Mouse (Mus musculus) layer of hippocampus, postnatal 36 days (tissue): Measurements from ENCODE around the gene Rnf13. TPM values are rescaled to one million over a fixed set of nuclear protein-coding genes. Genes with fewer than 3 reads are reported as not detected.
"Not testable (repeated sequence)": the region's sequence is repeated elsewhere in the genome, so short reads cannot be mapped to it uniquely, and the experiment has no call there.

Experiments
- DNase-seq, 2 experiments: peaks; one replicate each; pipeline ENCODE4 v3.0.0; 2022
- total RNA-seq, 2 experiments: library from RNA; stranded (reverse); gene quantifications; 2 replicates each; pipeline ENCODE4 v1.2.3; 2021

The Rnf13 gene
- total RNA-seq, result 10 to 100 TPM; 90.3 to 92.1 TPM

DNA sequence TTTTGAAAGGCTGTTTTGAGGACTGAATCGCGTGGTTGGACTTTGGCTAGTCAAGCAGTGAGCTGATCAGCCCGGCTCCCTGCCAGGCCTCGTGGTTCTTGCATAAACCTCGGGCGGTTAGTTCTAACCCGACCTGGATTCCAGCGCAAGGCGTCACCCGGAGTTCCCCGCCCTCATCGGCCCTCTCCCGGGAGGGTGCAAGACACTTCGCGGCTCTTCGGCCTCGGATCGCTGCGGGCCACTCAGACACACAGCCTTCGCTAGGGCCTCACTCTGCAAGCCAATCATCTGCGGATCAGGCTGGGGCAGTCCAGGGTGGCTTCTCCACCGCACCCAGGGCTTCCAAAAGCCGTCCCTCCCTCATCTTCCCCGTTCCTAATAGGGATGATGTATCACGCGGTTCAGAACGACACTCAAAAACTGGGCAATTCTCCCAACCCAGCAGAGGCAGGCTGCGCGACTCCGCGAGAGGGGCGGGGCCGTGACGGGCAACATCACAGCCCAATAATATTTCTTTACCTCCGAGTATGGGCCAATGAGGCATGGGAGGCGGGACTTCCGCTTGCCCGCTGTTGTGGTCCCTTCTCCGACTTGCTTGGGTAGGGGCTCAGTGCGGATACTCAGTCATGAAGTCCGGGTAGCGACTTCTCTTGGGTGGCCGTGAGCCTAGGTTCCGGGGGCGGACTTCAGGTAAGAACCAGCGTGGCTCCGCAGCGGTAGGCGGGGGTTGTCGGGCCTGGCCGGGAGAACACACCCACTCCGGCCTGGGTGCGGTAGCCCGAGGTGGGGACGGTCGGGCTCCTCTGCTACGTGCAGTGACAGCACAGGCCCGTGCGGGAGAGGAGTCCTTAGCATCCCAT is at the start of gene Rnf13:
Rnf13 (plus strand) TSS at position 552 of the 860 bp plus-strand sequence.
- DNase-seq, result peak; percentile 97 to 98

DNA sequence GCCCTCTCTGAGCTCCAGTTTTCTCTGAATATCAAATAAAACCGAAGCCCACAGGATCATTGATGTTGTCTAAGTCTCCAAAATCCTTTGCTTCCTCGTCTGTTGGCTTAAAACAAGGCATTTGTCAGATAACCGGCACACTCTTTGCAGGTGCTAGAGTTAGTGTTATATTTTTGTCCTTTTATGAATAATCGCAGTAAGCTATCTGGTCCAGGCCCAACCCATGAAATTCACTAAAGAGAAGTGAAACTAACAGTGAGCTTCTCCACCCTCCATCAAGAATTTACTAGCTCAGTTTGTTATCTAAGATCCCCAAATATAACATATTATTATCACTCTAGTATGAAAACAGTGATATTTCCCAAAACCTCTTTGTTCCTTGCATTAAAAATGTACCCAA is 44.1 kb upstream of the Rnf13 start:
- no peak for DNase-seq

DNA sequence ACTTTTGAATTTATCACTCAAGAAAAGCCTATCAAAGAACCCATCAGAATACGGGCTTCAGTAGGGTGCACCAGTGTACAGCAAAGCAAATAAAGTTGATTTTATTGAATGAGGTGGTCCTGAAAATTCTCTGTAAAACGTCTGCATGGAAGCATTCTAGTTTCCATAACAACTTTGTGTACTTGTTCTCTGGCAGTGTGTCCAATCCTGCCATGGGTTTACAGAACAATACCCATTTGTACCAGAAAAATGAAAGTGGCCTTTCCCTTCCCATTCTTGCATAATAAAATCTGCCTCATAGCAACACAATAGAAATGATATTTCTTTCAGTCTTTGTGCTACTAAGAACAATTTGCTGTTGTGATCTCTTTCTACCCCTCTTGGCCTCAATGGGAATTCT is 43.1 kb upstream of the Rnf13 start, which contains the start of gene Ankub1:
Ankub1 (minus strand) TSS at position 81 of the 400 bp plus-strand sequence.
- no peak for DNase-seq

DNA sequence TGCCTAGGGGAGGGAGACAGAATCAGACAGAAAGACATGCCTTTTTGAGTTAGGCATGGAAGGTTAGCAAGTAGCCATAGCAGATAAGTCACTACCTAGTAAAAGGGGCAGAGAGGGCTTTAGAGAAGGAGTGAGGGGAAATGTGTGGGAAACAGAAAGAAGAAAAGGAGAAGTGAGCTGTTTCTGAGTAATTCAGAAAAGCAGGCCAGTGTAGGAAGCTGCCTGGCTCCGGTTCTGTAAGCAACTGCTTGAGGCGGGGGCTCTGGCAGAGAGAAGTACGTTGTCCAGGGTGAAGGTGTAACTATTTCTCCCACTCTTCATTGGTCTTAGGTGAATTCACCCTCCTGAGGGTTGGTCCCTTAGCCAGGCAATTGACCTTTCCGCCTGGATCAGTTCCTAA is 39.6 kb upstream of the Rnf13 start:
- no peak for DNase-seq

DNA sequence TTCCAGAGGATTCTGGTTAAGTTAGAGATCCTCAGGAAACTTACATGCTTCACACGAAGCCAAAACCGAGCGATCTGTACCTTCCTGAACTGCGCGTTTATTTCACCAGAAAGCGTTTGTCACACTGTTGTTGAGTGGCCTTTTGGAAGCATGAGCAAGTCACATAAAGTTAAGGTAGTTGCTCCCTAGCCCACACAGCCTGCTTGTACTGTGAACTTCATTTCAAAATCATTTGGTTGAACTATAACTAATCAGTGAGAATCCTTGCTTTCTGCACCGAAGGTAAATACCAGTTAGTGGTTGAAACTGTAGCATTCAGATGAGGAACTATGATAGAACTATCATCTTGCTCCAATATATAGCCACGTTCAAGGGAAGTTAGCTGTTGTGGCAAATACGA is 39.1 kb upstream of the Rnf13 start:
- DNase-seq, result no peak

DNA sequence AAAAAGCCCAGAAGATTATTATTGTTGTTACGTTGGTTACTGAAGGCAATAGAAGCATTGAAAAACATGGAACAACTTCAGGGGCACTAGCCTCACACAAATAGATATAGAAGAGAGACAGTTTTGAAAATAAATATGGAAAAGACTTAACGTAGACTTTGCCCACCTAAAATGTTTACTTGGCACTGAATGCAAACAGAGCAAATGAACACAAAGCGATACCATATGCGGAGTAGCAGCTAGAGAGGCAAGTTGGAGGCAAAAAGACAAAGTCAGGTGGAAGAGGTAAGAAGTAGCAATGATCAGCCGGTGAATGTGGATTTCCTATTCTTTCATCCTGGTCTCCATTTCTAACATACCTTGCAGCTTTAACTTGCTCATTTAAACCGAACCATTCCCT is 21.7 kb upstream of the Rnf13 start:
- no peak for DNase-seq

DNA sequence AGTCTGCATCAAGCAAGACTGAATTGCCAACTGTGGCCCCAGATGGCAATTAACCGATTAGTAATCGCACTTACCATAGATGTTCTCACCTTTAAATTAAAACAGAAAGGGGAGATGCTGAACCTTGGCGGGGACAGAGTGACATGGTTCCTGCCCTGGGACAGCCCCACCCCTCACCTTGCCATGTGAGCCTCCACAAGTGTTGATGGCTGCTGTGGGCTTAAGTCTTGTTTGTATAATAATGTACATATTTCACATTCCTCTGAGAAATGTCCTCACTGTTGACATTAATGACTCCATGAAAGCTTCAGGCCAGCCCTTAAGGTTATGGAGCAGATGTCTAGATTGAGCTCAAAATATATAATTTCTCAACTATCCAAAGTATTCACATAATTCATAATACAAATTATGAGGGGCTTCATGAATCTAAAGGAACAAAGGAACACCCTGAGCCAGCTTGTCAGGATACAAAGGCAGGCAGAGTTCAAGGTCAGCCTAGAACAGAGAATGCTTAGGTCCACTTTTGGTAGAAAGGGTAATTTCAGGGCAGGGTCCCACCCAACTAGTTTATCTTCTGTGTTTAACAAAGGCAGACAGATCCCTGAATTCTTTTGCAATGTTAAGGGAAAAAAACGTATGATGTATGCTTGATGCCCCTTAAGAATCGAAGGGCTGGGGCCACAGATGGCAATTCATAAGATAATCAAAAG is 3.5 kb upstream of the Rnf13 start:
- no peak for DNase-seq

DNA sequence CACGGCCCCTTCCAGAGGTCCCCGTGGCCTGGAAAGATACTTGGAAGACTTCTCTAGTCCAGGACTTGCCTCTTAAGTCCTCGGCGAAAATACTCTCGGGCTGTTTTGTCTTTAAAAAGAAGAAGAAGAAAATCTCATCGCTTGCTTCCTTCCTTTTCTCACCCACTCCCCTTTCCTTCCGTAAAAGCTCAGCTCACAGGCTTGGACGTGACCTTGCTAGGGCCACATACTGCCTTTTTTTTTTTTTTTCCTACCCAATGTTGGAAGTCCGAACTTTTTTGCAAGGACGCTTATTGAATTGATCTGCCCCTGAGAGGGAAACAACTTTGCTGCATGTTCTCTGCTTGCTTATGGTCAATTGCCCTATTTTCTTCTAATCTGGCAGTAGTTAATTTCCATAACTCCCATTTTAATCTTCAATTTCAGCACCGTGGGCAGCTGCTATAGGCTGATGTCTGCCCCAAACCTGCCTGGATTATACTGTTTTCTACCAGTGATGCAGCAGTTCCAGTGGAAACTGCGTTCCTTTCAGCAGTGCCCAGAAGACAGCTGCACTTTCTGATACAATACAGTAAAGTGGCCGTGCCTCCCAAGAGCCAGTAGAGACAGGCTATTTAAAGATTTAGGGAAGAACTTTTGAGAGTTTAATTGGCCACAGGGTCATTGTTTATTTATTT is 695 bp downstream of the Rnf13 start:
- DNase-seq, result no peak

DNA sequence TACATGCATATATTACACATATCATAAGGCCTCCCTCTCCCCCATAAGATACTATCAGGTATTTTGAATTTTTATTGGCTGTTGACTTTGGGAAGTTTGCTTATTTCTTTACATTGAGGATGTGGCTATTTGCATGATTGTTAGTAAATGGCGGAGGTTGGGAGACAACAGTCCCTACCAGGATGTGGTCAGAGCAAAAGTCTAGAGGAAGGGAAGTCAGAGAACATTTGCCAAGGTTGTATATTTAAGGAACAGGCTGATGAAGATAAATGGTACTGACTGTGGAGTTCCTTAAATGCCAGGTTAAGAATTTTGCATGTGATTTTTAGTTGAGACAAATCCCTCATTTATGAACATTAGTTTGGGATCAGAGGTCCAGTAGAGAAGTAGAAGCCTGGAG is 4.0 kb downstream of the Rnf13 start:
- DNase-seq, result no peak

DNA sequence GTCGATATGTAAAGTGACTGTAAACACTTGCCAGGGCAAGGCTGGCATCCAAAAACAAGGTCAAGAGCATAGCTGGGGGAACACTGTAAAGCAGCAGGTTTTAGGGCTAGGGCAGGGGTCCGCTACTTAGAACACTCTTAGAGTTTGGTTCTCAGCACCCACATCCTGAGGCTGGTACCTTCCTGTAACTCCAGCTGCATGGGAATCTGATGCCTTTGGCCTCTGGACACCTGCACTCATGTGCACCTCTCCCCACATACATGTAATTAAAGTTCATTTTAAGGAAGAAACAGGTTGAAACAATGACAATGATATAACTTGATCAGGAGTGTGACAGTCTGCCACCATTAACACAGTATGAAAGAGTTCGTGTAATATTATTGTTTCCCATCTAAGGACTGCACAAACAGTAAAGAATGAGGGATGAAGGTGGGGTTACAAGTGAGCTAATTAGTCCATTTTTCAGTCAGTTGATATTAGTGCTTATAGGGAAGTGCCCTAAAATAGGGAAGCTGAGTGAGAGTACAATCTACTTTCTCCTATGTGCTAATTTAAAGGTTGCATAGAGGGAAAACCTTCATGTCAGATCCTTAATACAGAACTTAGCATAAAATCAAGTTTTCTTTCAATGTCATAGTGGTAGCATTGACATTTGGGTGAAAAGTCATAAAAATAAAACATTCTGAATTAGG is 12.9 kb downstream of the Rnf13 start:
- DNase-seq, result no peak

DNA sequence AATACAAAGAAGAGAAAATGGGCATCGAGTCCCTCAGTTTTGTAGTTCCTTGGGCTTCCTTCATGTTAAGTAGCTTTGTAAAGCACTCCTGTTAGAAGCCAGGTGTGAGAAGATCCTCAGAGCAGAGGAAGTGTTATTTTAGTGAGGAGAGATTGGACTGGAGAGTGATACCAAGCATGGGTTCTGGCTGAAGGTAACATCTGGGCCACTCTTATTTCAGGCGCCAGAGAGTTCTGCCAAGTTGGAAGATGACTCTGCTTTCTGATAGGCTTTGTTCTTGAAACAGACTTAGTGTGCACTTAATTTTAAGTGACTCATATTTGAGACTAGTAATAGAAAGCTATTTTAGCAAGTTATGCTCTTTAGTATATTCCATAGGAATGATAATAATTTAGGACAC is 41.1 kb downstream of the Rnf13 start:
- no peak for DNase-seq

DNA sequence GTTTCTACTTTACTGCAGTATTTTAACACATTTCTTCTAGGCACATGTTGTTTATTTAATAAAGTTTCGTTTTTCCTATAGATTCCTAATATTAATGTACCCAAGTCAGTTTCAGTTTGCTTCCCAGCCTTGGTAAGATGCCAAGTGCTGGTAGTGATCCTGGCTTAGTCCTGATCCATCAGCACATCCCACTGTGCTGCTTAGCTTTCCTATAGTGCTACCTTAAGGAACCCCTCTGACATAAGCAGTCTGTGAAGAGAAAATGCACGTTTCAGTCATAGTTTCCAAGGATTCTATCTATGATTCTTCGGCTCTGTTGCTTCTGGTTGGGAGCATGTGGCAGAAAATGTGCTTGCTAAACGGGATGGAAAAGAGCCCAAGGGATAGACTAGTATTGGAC is 52.6 kb downstream of the Rnf13 start:
- DNase-seq, result no peak

DNA sequence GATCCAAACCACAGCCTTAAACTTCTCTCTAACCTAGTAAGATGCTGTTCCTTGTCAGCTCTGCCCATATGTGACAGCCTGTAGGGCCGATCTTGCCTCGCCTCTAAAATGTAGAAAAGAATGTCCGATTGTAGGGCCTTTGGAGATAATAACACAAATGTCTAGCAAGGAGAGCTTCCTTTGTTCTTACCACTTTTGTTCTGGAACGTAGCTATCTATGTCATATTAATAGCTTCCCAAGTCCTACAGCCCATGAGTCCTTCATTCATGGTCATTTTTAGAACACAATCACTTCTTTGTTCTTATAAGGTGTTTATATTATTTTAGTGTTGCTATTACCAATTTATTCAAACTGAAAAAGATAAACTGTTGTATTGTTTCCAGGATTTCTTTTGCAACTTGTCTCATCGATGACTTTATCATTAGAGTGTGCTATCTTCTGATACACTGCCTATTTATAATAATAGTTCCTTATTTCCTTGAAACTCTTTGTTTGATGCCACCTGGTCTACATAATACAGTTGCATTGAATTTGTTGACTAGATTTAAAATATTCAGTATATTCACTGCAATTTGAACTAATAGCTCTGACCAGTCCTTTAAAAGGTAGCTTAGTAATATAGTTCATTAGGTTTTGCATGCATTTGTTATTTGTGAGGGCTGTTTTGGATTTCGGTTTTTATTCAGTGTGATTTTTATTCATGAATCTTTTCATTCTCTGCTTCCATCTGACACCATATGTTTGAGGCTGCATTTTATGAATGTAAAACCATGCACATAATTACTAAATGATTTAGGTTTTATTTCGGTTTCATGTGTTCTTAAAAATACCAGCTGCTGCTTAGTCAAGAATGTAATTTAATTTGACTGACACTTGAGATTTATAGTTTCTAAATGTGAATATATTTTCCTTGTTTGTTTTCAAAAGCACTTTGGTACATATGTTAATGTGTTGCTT is 53.4 kb downstream of the Rnf13 start:
- no peak for DNase-seq

DNA sequence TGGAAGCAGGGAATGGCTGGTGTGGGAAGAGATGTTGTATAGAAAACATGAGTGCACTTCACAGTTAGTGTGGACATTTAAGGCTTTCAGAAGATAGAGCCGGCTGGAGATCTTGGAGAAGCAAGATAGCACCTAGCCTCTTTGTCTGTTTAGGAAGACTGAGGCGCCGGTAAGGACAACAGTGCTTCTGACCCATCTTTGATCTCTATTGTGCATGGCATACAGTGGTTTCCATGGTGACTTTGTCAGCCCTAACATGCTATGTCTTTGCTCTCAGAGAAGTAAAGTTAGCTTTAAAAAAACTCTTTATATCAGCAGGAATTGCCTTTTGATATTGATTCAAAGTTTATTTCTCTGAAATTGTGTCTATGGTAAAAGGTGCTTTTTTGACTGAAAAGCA is 55.2 kb downstream of the Rnf13 start:
- DNase-seq, result no peak

DNA sequence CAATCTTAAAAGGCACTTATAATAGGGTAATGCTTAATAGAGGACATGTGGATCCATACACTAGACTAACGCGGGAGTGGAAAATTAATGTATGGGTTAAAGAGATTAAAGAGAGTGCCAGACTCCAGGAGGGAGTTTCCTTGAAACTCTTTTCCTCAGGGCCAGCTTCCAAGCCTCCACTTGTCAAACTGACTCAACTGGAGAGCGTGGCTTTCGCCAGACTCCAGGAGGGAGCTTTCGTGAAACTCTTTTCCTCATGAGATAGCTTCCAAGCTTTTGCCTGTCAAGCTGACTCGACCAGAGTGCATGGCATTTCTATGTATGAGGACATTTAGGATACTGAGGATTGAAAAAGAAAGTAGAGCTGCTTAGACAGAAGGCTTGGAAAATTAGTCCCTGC is 59.2 kb downstream of the Rnf13 start:
- not testable (repeated sequence) for DNase-seq

DNA sequence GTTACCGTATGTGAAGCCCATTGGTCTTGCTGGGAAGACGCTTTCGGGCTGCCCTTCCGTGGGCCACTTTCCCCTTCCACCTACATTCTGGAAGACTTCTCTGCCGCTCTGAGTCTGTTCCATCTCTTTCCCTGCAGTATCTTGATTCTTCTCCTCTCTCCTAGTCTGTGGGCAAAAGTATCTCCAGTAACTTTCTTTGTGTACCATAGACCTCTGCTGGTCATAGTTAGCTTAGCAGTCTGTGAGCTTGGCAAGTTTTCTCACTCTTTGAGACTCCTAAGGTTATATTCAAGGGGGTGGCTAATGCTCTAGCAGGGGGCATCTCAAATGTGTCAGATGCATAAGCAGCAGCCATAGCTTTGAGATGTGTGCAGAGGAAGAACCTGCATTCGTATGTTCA is 79.6 kb downstream of the Rnf13 start:
- no peak for DNase-seq

DNA sequence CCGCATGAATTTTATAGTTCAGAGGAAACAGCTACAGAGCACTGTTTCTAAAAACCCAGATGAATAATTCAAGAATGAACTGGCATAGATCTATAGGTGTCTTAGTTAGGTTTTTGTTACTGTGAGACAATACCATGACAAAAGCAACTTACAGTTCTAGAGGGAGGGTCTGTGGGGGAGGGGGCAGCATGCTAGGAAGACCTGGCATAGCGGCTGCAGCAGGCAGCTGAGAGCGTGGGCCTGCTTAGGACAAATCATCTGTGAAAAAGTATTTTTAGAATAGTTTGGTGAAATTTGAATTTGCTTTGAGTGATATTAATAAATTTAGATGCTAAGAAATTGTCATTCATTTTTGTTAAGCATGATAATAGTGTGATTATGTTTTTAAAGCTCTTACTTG is 90.0 kb downstream of the Rnf13 start:
- no peak for DNase-seq

DNA sequence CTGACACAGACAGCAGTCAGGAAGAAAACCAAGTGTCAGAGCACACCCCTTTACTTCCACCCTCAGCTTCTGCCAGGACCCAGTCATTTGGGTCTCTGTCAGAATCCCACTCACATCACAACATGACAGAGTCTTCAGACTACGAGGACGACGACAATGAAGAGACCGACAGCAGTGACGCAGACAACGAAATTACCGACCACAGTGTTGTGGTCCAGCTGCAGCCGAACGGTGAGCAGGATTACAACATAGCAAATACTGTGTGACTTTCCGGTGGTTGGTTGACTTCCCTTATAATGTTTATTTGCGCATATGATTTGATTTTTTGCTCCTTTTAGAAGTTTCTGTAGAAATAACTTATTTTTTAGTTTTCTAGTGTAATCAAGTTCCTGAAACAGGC is 97.7 kb downstream of the Rnf13 start:
- no peak for DNase-seq

DNA sequence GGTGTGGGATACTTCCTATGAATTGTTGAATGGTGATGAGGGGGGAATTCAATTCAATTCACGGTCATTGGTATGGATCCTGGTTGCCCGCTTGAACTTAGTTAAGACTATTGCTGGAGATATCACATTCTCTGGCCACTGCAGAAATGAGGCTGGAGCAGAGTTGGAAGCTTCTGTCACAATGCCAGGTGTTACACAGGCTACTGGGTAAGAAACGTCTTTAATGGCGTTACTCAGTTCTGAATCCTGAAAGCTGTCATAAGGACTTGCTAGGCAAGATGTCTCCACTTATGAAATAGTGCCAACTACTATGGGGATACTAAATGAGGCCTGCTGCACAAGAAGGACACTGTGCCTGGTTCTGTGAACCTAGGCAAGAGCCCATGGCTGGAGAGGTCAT is 101.0 kb downstream of the Rnf13 start:
- no peak for DNase-seq

DNA sequence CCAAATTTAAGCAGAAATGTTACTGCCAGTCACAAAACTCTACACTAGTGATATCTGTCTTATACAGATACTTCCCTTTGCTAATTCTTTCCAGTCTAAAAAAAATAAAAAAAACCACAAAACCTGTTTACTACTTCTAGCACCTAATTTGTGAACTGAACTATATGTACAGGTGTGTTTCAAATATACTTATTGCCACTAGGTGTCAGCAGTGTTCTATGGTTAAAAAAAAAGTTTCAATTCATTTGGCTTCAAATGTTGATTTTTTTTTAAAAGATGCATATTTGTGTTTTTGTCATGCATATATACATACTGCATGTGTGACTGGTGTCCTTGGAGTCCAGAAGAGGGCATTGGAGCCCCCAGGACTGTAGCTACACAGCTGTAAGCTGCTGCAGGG is 107.9 kb downstream of the Rnf13 start:
- DNase-seq, result no peak
